Mouse (Mus musculus) cerebellum, adult 9-10 months (tissue): ENCODE measurements around the gene Gpr4.

Experiments
- DNase-seq: peaks from one replicate; pipeline ENCODE4 v3.0.0; 2022

Gene Gpr4

GRCm38 (mm10) chr7:19267051-19267450 is 54.7 kb downstream of the Gpr4 start:
- no peak for DNase-seq

GRCm38 (mm10) chr7:19268993-19269681 is 56.8 kb downstream of the Gpr4 start:
- no peak for DNase-seq

DNA sequence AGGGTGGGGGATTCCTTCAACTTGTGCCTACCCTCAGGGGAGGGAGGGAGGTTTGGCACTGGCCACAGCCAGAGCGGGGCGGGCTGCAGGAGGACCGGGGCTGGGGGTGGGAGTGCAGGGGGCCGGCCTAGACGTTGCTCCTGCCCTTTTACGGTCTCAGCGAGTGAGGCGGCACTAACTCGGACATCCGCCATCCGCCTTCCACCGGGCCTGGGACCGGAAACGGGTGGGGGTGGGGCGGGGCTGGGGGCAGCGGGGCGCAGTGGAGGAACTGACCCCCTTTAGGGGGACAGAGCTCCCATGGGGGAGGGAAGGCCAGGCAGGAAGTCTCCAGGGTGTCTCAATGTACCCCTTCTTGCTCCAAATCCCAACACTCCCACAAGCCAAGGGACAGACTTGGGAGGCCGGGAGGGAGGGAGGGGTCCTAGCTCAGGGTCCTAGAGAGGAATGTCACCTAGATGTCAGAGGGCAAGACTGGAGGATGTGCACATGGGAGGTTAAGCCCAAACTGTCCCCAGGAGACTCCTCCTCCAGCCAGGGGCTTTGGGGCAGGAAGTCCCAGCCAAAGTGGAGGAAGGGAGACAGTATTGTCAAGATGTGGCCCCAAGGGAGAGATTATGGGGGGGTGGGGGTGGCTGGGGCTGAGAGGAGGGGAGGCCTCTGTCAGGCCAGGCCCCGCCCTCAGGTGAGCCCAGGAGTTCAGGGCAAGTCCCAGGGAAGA is 57.5 kb downstream of the Gpr4 start:
- no peak for DNase-seq

- no peak for DNase-seq
These were observed 58.3 kb downstream of the Gpr4 start for GRCm38 (mm10) chr7:19270509-19271237.

GRCm38 (mm10) chr7:19271238-19272172 is 59.2 kb downstream of the Gpr4 start, which contains the start of gene Vasp:
Vasp (minus strand) TSS chr7:19271817.
- peak; percentile 87 for DNase-seq

DNA sequence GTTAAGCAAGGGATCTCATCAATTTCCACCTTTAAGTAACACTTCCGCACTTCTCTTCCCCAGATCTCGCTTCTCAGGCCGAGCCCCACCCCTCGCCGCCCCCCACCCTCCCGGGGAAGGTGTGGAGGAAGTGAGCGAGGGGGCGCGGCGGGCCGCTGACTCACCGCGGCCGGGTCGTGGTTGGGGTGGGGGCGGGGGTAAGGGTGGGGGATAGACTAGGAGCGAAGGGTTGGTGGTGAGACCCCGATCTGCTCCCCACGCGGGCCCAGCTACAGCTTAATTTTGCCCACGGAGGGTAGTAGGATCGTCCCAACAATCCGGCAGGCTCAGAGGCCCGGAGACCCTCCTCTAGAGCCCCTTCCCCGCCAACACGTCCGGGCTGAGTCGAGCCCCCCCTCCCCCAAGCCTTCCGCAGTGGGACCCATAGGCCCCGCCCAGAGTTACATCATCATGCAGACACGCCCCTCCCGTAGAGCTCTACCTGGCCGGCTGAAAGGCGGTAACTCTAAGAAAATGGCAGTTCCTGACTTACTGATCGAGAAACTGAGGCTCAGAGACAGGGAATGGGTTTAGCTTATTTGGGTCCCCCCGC is 59.9 kb downstream of the Gpr4 start:
- DNase-seq, result peak; percentile 80
